Mouse (Mus musculus): Measurements from ENCODE around the gene Trim42. TPM values are rescaled to one million over a fixed set of nuclear protein-coding genes. Genes with fewer than 3 reads are reported as not detected.

Trim42 gene
- polyA plus RNA-seq, 1 experiment from 2014 or later, result not detected

- Histone ChIP-seq H3K36me3 (ENCODE audit: control insufficient read depth, insufficient read depth, low read length) (no peaks in the 10 kb centered on the region), H3K4me2 (replicated peaks; ENCODE audit: low read depth) (no peak overlapping the region), H3K4me3 (ENCODE audit: low read depth, low read length) (no peak overlapping the region), H3K4me1 (replicated peaks; ENCODE audit: control insufficient read depth, insufficient read depth) (no peaks in the 10 kb centered on the region), H3K9me3 (ENCODE audit: control insufficient read depth, low read length) (no peaks in the 10 kb centered on the region), H3K9ac (ENCODE audit: low read length) (no peak overlapping the region), H3K27me3 (ENCODE audit: control insufficient read depth, insufficient read depth, low read length) (no peaks in the 10 kb centered on the region), H3K27ac (replicated peaks) (no peak overlapping the region)
- ATAC-seq (ENCODE audit: low FRiP score, low TSS enrichment) (no peak), DNase-seq (ENCODE audit: low spot score) (no peak)
- 61% methylated on average over 3 of the region's 3 CpGs for WGBS
- peak; percentile 83 for TF ChIP-seq CTCF (IDR thresholded peaks at IDR 0.05; ENCODE audit: low read depth)
- TF ChIP-seq EP300 (optimal IDR thresholded peaks at IDR 0.05), result no peak
These were observed 46.9 kb downstream of the Trim42 start for GRCm38 (mm10) chr9:97322846-97323245.

DNA sequence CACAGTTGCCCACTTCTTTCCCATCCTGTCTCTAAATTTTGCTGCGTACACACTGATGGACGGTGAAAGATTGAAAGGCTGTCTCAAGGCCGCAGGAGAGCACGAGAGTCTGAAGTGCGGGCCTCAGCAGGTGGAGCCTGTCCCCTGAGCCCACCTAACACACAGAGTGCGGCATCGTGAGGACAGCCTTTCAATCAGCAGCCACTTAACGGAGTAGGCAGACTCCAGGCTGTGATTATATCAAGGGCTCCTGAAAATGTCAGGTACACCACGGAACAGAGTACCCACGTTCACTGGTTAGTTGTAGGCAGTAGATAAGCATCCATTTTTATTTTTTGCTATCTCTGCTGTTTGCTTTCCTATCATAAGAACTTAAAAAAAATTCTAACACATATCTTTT is 47.6 kb downstream of the Trim42 start:
- no peaks in the 10 kb centered on the region for H3K4me1 ChIP-seq (replicated peaks; ENCODE audit: control insufficient read depth, insufficient read depth)
- H3K4me2 ChIP-seq (replicated peaks; ENCODE audit: low read depth), result no peak overlapping the region
- ATAC-seq (ENCODE audit: low FRiP score, low TSS enrichment), result no peak
- no peaks in the 10 kb centered on the region for H3K36me3 ChIP-seq (ENCODE audit: control insufficient read depth, insufficient read depth, low read length)
- H3K9ac ChIP-seq (ENCODE audit: low read length), result no peak overlapping the region
- 60% methylated on average over 10 of the region's 10 CpGs for WGBS
- DNase-seq (ENCODE audit: low spot score), result no peak
- no peak for TF ChIP-seq CTCF (IDR thresholded peaks at IDR 0.05; ENCODE audit: low read depth)
- TF ChIP-seq EP300 (optimal IDR thresholded peaks at IDR 0.05), result no peak
- H3K9me3 ChIP-seq (ENCODE audit: control insufficient read depth, low read length), result no peaks in the 10 kb centered on the region
- no peak overlapping the region for H3K4me3 ChIP-seq (ENCODE audit: low read depth, low read length)
- no peak overlapping the region for H3K27ac ChIP-seq (replicated peaks)
- no peaks in the 10 kb centered on the region for H3K27me3 ChIP-seq (ENCODE audit: control insufficient read depth, insufficient read depth, low read length)

GRCm38 (mm10) chr9:97315421-97316055 is 54.2 kb downstream of the Trim42 start:
- DNase-seq (ENCODE audit: low spot score) (peak; percentile 29), ATAC-seq (ENCODE audit: low FRiP score, low TSS enrichment) (peak; percentile 26; the same call in 1 of the 2 replicates)
- 70% methylated on average over 10 of the region's 10 CpGs for WGBS

DNA sequence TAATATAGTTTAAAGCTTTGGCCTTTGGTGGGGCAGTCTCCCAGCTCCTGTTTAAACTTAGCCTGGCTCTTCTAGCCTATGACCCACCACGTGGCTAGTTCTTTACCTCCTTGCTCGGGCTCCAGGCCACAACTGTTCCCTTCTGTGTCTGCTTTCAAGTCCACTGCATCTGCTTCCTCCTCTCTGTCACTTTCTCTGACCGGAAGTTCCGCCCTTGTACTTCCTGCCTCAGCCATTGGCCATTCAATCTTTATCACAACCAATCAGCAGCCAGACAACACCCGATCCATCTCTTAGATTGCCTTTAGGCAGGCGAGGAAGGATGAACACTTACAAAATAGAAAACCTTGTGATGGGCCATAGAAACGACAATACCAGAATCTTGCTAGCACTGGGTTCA is 58.1 kb downstream of the Trim42 start:
- DNase-seq (ENCODE audit: low spot score) (no peak), ATAC-seq (ENCODE audit: low FRiP score, low TSS enrichment) (no peak)
- Histone ChIP-seq H3K27me3 (ENCODE audit: control insufficient read depth, insufficient read depth, low read length) (no peaks in the 10 kb centered on the region), H3K4me1 (replicated peaks; ENCODE audit: control insufficient read depth, insufficient read depth) (no peaks in the 10 kb centered on the region), H3K4me3 (ENCODE audit: low read depth, low read length) (no peak overlapping the region), H3K9me3 (ENCODE audit: control insufficient read depth, low read length) (no peaks in the 10 kb centered on the region), H3K9ac (ENCODE audit: low read length) (no peak overlapping the region), H3K36me3 (ENCODE audit: control insufficient read depth, insufficient read depth, low read length) (no peaks in the 10 kb centered on the region), H3K4me2 (replicated peaks; ENCODE audit: low read depth) (no peak overlapping the region), H3K27ac (replicated peaks) (no peak overlapping the region)
- 83% methylated on average over 7 of the region's 7 CpGs for WGBS
- TF ChIP-seq EP300 (optimal IDR thresholded peaks at IDR 0.05), result no peak
- no peak for TF ChIP-seq CTCF (IDR thresholded peaks at IDR 0.05; ENCODE audit: low read depth)

More at GRCm38 (mm10) chr9:97315421-97316055, 54.2 kb downstream of the Trim42 start:
- no peak overlapping the region for H3K4me2 ChIP-seq (replicated peaks; ENCODE audit: low read depth)
- no peaks in the 10 kb centered on the region for H3K9me3 ChIP-seq (ENCODE audit: control insufficient read depth, low read length)
- TF ChIP-seq EP300 (optimal IDR thresholded peaks at IDR 0.05), result no peak
- TF ChIP-seq CTCF (IDR thresholded peaks at IDR 0.05; ENCODE audit: low read depth), result peak; percentile 73
- no peaks in the 10 kb centered on the region for H3K27me3 ChIP-seq (ENCODE audit: control insufficient read depth, insufficient read depth, low read length)
- no peaks in the 10 kb centered on the region for H3K4me1 ChIP-seq (replicated peaks; ENCODE audit: control insufficient read depth, insufficient read depth)
- no peaks in the 10 kb centered on the region for H3K36me3 ChIP-seq (ENCODE audit: control insufficient read depth, insufficient read depth, low read length)
- no peak overlapping the region for H3K27ac ChIP-seq (replicated peaks)
- H3K4me3 ChIP-seq (ENCODE audit: low read depth, low read length), result no peak overlapping the region
- H3K9ac ChIP-seq (ENCODE audit: low read length), result no peak overlapping the region

DNA sequence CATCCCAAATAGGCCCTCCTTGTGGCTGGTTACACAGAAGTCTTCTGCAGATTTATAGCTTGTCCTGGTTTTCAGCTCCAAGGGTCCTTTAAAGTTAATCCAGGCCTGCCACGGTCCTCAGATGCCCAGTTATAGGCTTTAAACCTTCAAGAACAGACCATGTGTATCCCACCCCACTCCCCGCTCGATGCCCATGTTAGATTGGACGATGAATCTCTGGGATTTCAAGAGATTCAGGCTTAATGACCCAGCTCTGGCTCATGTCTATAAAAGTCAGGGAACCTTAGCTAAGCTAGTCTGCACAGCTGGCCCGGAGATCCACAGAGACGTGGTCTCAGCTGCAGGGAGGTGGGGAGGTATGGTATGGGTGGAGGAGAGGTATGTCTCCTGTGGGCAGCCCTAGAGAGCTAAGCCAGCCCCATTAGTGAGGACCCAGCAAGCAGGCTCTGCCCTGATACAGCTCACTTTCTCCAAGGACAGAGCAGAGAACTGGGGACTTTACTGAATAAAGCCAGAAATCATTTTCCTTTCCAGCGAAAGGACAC is 60.2 kb downstream of the Trim42 start:
- Histone ChIP-seq H3K27me3 (ENCODE audit: control insufficient read depth, insufficient read depth, low read length) (no peaks in the 10 kb centered on the region), H3K9me3 (ENCODE audit: control insufficient read depth, low read length) (no peaks in the 10 kb centered on the region), H3K9ac (ENCODE audit: low read length) (no peak overlapping the region), H3K4me2 (replicated peaks; ENCODE audit: low read depth) (no peak overlapping the region), H3K4me3 (ENCODE audit: low read depth, low read length) (no peak overlapping the region), H3K4me1 (replicated peaks; ENCODE audit: control insufficient read depth, insufficient read depth) (no peaks in the 10 kb centered on the region), H3K27ac (replicated peaks) (no peak overlapping the region), H3K36me3 (ENCODE audit: control insufficient read depth, insufficient read depth, low read length) (no peaks in the 10 kb centered on the region)
- TF ChIP-seq CTCF (IDR thresholded peaks at IDR 0.05; ENCODE audit: low read depth), result no peak
- TF ChIP-seq EP300 (optimal IDR thresholded peaks at IDR 0.05), result no peak
- DNase-seq (ENCODE audit: low spot score), result no peak
- ATAC-seq (ENCODE audit: low FRiP score, low TSS enrichment), result no peak
- WGBS, result 83% methylated on average over 7 of the region's 7 CpGs

All from stomach, postnatal 0 days (tissue).